Comparison of ENCODE assay signal across 11 mouse cellular contexts in the genomic region with DNA sequence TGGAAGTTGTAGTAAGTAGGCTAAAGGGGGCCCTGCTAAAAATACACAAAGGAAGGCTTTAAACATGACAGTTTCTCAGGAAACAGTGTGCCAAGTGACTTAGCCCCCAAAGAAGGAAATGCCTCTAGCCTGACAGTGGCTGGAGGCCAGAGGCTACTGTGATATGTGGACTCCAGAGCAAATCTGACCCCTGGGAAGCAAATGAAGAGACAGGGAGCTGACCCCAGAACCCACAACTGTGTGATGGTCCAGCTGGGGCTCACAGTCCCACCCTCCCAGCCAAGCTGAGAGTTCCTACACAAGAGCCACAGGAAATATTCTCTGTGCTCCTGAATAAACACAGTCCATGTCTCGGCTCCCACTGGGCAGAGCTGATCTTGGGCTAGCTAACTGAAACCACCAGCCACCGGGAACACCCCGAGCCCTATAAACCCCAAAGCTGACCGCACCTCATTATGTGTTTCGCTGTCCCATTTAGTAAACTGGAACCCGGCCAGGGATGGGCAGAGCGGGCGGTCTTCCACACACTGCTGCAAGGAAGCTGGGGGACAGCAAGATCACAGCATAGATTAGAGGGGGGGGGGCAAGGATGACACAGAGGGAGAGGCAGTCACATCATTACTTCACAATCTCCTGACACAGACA. TPM values are rescaled to one million over a fixed set of nuclear protein-coding genes. Genes with fewer than 3 reads are reported as not detected.
A peak's percentile ranks its signal among the peaks of the same experiment; 100 is the strongest.
DNase-seq lines count a peak whose midpoint lies in the region; ATAC-seq and TF ChIP-seq lines count a peak whose summit lies in the region.
"Had no signal": no experiment of that assay in that cellular context is flagged by ENCODE, and none has a peak within 500 bp of the region (broad histone marks: within the 10 kb centered on the region; RNA-seq: fewer than 3 reads in every experiment).

No protein-coding gene starts in this region.

- TF ChIP-seq EP300 in liver, postnatal 0 days (IDR thresholded peaks at IDR 0.05; ENCODE audit: low read depth): no peak

- WGBS in liver, postnatal 0 days (ENCODE audit: insufficient replicate concordance): 86% methylated on average over 8 of the region's 8 CpGs
- WGBS in kidney, postnatal 0 days: 75% methylated on average over 8 of the region's 8 CpGs
- 81% methylated on average over 8 of the region's 8 CpGs for WGBS in small intestine, adult 2 months

- no peaks in the 10 kb centered on the region for H3K27me3 ChIP-seq in liver, postnatal 0 days (ENCODE audit: insufficient read depth, low read length)
- no peaks in the 10 kb centered on the region for H3K27me3 ChIP-seq in kidney, postnatal 0 days (ENCODE audit: insufficient read depth, low read length)
- no peaks in the 10 kb centered on the region for H3K27me3 ChIP-seq in small intestine, adult 2 months (ENCODE audit: control insufficient read depth, insufficient read depth, low read length)
- H3K27me3 ChIP-seq: hindbrain, embryonic 12.5 days; midbrain, embryonic 12.5 days; Patski had no signal

- H3K27ac ChIP-seq in liver, postnatal 0 days (ENCODE audit: low read depth): peak overlapping the region; percentile 29; the same call in 1 of the 2 replicates
- H3K27ac ChIP-seq in kidney, postnatal 0 days: peak overlapping the region; percentile 58
- peak overlapping the region; percentile 28 for H3K27ac ChIP-seq in small intestine, adult 2 months (ENCODE audit: insufficient read depth, low read depth, low read length)
- H3K27ac ChIP-seq: hindbrain, embryonic 12.5 days; midbrain, embryonic 12.5 days had no signal

- H3K36me3 ChIP-seq in liver, postnatal 0 days (replicated peaks; ENCODE audit: insufficient read depth, low read length): peaks cover 74% of the 10 kb centered on the region
- peaks cover 61% of the 10 kb centered on the region for H3K36me3 ChIP-seq in kidney, postnatal 0 days (ENCODE audit: insufficient read depth, low read length)
- peaks cover 27% of the 10 kb centered on the region for H3K36me3 ChIP-seq in small intestine, adult 2 months (ENCODE audit: control insufficient read depth, insufficient read depth, low read length)

- no peak for TF ChIP-seq CTCF in liver, postnatal 0 days (IDR thresholded peaks at IDR 0.05; ENCODE audit: low read depth)
- no peak for TF ChIP-seq CTCF in kidney, postnatal 0 days (IDR thresholded peaks at IDR 0.05; ENCODE audit: low read depth)
- no peak for TF ChIP-seq CTCF in small intestine, adult 2 months (IDR thresholded peaks at IDR 0.05; ENCODE audit: extremely low read depth, insufficient read length, insufficient replicate concordance, low read depth, low read length)

- H3K9ac ChIP-seq in liver, postnatal 0 days (replicated peaks): no peak overlapping the region
- H3K9ac ChIP-seq in kidney, postnatal 0 days (ENCODE audit: low read depth, low read length): no peak overlapping the region
- H3K9ac ChIP-seq: hindbrain, embryonic 12.5 days; midbrain, embryonic 12.5 days had no signal

- DNase-seq in adrenal gland, postnatal 10 days: peak; percentile 24
- no peak for DNase-seq in adrenal gland, adult 18-20 months (ENCODE audit: low spot score in 2 of 2)
- no peak for DNase-seq in liver, postnatal 0 days
- DNase-seq in liver: no peak
- peak; percentile 63 for DNase-seq in kidney, postnatal 0 days (ENCODE audit: low spot score)
- DNase-seq in frontal cortex, postnatal 14 days (ENCODE audit: low spot score in 2 of 2): no peak
- no peak for DNase-seq in gastrocnemius, postnatal 4 days (ENCODE audit: low spot score in 2 of 2)

- no peak for TF ChIP-seq POLR2A in small intestine, adult 2 months (IDR thresholded peaks at IDR 0.05; ENCODE audit: low read depth, low read length)

- no peaks in the 10 kb centered on the region for H3K9me3 ChIP-seq in liver, postnatal 0 days (ENCODE audit: low read length)
- no peaks in the 10 kb centered on the region for H3K9me3 ChIP-seq in kidney, postnatal 0 days (replicated peaks; ENCODE audit: low read length)
- H3K9me3 ChIP-seq: hindbrain, embryonic 12.5 days; midbrain, embryonic 12.5 days had no signal

- ATAC-seq in liver, postnatal 0 days: no peak
- no peak; the same call in 1 of the 2 replicates for ATAC-seq in kidney, postnatal 0 days (replicated peaks; ENCODE audit: low FRiP score, low read depth)
- ATAC-seq: Patski had no signal

- H3K4me3 ChIP-seq in liver, postnatal 0 days (ENCODE audit: low read depth, low read length): no peak overlapping the region
- no peak overlapping the region for H3K4me3 ChIP-seq in kidney, postnatal 0 days (replicated peaks; ENCODE audit: low read depth, low read length)
- H3K4me3 ChIP-seq in small intestine, adult 2 months (ENCODE audit: low read depth, low read length): no peak overlapping the region
- H3K4me3 ChIP-seq: hindbrain, embryonic 12.5 days; midbrain, embryonic 12.5 days had no signal

- no peaks in the 10 kb centered on the region for H3K4me1 ChIP-seq in liver, postnatal 0 days (ENCODE audit: insufficient read depth)
- no peaks in the 10 kb centered on the region for H3K4me1 ChIP-seq in kidney, postnatal 0 days (replicated peaks; ENCODE audit: insufficient read depth, low read length)
- H3K4me1 ChIP-seq in small intestine, adult 2 months (ENCODE audit: control insufficient read depth, insufficient read depth, insufficient read length, low read length): no peaks in the 10 kb centered on the region
- H3K4me1 ChIP-seq: hindbrain, embryonic 12.5 days; midbrain, embryonic 12.5 days had no signal

- H3K4me2 ChIP-seq in liver, postnatal 0 days (ENCODE audit: low read depth, low read length): no peak overlapping the region
- H3K4me2 ChIP-seq in kidney, postnatal 0 days (ENCODE audit: low read length): no peak overlapping the region
- H3K4me2 ChIP-seq: hindbrain, embryonic 12.5 days; midbrain, embryonic 12.5 days had no signal

RNA-seq across cellular contexts. Expression of a gene that starts 12.0 kb away (rescaled TPM):
- total RNA-seq in adrenal gland, postnatal 10 days (2021): 10 to 100 TPM; 15.8 to 18.3 TPM
- total RNA-seq in adrenal gland, adult 18-20 months (2021): 1 to 10 TPM; 1.3 to 1.9 TPM
- 21.5 and 23.4 TPM in 2 replicates for polyA plus RNA-seq in liver, postnatal 0 days (2015; fragmentation: Nextera tagmentation; extraction: Ambion mirVana)
- 36.7 and 41.9 TPM in 2 replicates for polyA plus RNA-seq in kidney, postnatal 0 days (2015; fragmentation: Nextera tagmentation; extraction: Ambion mirVana)
- 0.86 and 2.2 TPM in 2 replicates for polyA plus RNA-seq in small intestine, adult 2 months (2012; rRNA removed)
- total RNA-seq in gastrocnemius, postnatal 4 days (2021): 10 to 100 TPM; 22.3 to 24.0 TPM

RNA-seq across cellular contexts. Expression of a gene that starts 21.5 kb away (rescaled TPM):
- 10 to 100 TPM; 13.2 to 13.8 TPM for total RNA-seq in adrenal gland, postnatal 10 days (2021)
- total RNA-seq in adrenal gland, adult 18-20 months (2021): 1 to 10 TPM; 4.7 to 5.8 TPM
- polyA plus RNA-seq in liver, postnatal 0 days (2015; fragmentation: Nextera tagmentation; extraction: Ambion mirVana): 15.9 and 17.8 TPM in 2 replicates
- polyA plus RNA-seq in kidney, postnatal 0 days (2015; fragmentation: Nextera tagmentation; extraction: Ambion mirVana): 26.3 and 29.0 TPM in 2 replicates
- polyA plus RNA-seq in small intestine, adult 2 months (2012; rRNA removed): 2.4 and 6.6 TPM in 2 replicates
- 10 to 100 TPM; 11.1 to 11.2 TPM for total RNA-seq in gastrocnemius, postnatal 4 days (2021)

RNA-seq across cellular contexts. Expression of a gene that starts 51.2 kb away (rescaled TPM):
- total RNA-seq in adrenal gland, postnatal 10 days (2021): 10 to 100 TPM; 38.7 to 39.9 TPM
- 10 to 100 TPM; 21.6 to 33.8 TPM for total RNA-seq in adrenal gland, adult 18-20 months (2021)
- 41.8 and 41.9 TPM in 2 replicates for polyA plus RNA-seq in liver, postnatal 0 days (2015; fragmentation: Nextera tagmentation; extraction: Ambion mirVana)
- polyA plus RNA-seq in kidney, postnatal 0 days (2015; fragmentation: Nextera tagmentation; extraction: Ambion mirVana): 76.4 and 83.5 TPM in 2 replicates
- 2.1 and 3.7 TPM in 2 replicates for polyA plus RNA-seq in small intestine, adult 2 months (2012; rRNA removed)
- 10 to 100 TPM; 23.1 to 24.9 TPM for total RNA-seq in gastrocnemius, postnatal 4 days (2021)

Comparison
In these comparisons a context has a peak if more than half of its experiments do, and no peak if none do; other contexts are left out.
1. DNase-seq: peak in adrenal gland, postnatal 10 days (single experiment) and kidney, postnatal 0 days (single experiment); none in adrenal gland, adult 18-20 months (0 of 2), liver, postnatal 0 days (single experiment), liver (single experiment), frontal cortex, postnatal 14 days (0 of 2) and gastrocnemius, postnatal 4 days (0 of 2).
2. RNA of a gene that starts 12.0 kb away (total RNA-seq): 22.3 to 24.0 TPM in gastrocnemius, postnatal 4 days and 15.8 to 18.3 TPM in adrenal gland, postnatal 10 days; 1.3 to 1.9 TPM in adrenal gland, adult 18-20 months; every median in the first group is over 4 times any median in the second.
3. Peak in every context shown above with its lines, with median percentiles within 50 percentile points of each other: H3K27ac ChIP-seq.